Mouse (Mus musculus) heart, embryonic 14.5 days (tissue): ENCODE results near the gene Trex1. TPM values are rescaled to one million over a fixed set of nuclear protein-coding genes. Genes with fewer than 3 reads are reported as not detected.

Experiments used
- ATAC-seq: fragments of 200-750 bp; cut with Nextera tagmentation; 2 replicates; pipeline ENCODE4 v1.8.0; 2017; ENCODE audit warnings: low read depth, moderate TSS enrichment; ENCODE audit not compliant: insufficient number of reproducible peaks, insufficient read depth, low FRiP score
- H3K27ac ChIP-seq, 2 experiments: fragments of 200-500 bp in 1 of 2; fragments of 300-500 bp in 1 of 2; sonication (generic) in 1 of 2; replicated peaks in 1 of 2; 2 replicates each; pipeline ENCODE4 v1.5.1; 2012 to 2014; ENCODE audit warnings: low read depth in 2 of 2, low read length in 2 of 2, control low read depth in 1 of 2, mild to moderate bottlenecking in 1 of 2, mixed read lengths in 1 of 2; ENCODE audit not compliant: control insufficient read depth in 1 of 2, insufficient read depth in 1 of 2
- H3K27me3 ChIP-seq: fragments of 300-500 bp; sonication (generic); 2 replicates; pipeline ENCODE4 v1.6.1; 2014; ENCODE audit warnings: mild to moderate bottlenecking, low read length, control low read depth; ENCODE audit not compliant: control insufficient read depth, insufficient read depth
- H3K36me3 ChIP-seq: fragments of 300-500 bp; sonication (generic); 2 replicates; pipeline ENCODE4 v1.6.1; 2014; ENCODE audit warnings: mild to moderate bottlenecking, control low read depth, low read length, mixed read lengths; ENCODE audit not compliant: control insufficient read depth, insufficient read depth
- H3K4me1 ChIP-seq, 2 experiments: fragments of 200-500 bp in 1 of 2; fragments of 300-500 bp in 1 of 2; sonication (generic) in 1 of 2; 2 replicates each; pipeline ENCODE4 v1.6.1; 2012 to 2014; ENCODE audit warnings: low read length in 2 of 2, control low read depth in 1 of 2, mixed read lengths in 1 of 2; ENCODE audit not compliant: control insufficient read depth in 2 of 2, insufficient read depth in 2 of 2
- H3K4me2 ChIP-seq: fragments of 300-500 bp; sonication (generic); 2 replicates; pipeline ENCODE4 v1.6.1; 2014; ENCODE audit warnings: mild to moderate bottlenecking, low read length
- H3K4me3 ChIP-seq, 2 experiments: fragments of 200-500 bp in 1 of 2; fragments of 300-500 bp in 1 of 2; sonication (generic) in 1 of 2; 2 replicates each; pipeline ENCODE4 v1.5.1; 2012 to 2014; ENCODE audit warnings: low read length in 2 of 2, mild to moderate bottlenecking in 2 of 2, control low read depth in 1 of 2, low read depth in 1 of 2, moderate library complexity in 1 of 2; ENCODE audit not compliant: control insufficient read depth in 1 of 2, insufficient read depth in 1 of 2
- H3K9ac ChIP-seq: fragments of 300-500 bp; sonication (generic); 2 replicates; pipeline ENCODE4 v1.6.1; 2014; ENCODE audit warnings: mild to moderate bottlenecking, low read length
- H3K9me3 ChIP-seq: fragments of 300-500 bp; sonication (generic); 2 replicates; pipeline ENCODE4 v1.6.1; 2016; ENCODE audit warnings: low read length, control low read depth; ENCODE audit not compliant: control insufficient read depth
- WGBS: fragments of 180-500 bp; shearing (Covaris S2); extraction: QIAGEN DNeasy Blood & Tissue Kit; methylation state at CpG from one replicate; pipeline ENCODE4 v1.1.7; 2014; 5-methylcytosine and 5-hydroxymethylcytosine counted together
- polyA plus RNA-seq: library from polyadenylated mRNA; unstranded; fragments of >200 nt; fragmentation: Nextera tagmentation; extraction: Ambion mirVana; gene quantifications from 2 replicates; pipeline ENCODE4 v1.2.1, GENCODE M21; 2014

Gene Trex1
- polyA plus RNA-seq, 1 experiment from 2014 or later, result 8.1 TPM

- Histone ChIP-seq H3K4me3 (no peak overlapping the region), H3K4me1 (peaks cover 3 to 12% of the 10 kb centered on the region in 2 experiments; a peak in 3 of 4 replicates), H3K4me2 (no peak overlapping the region), H3K27me3 (no peaks in the 10 kb centered on the region), H3K27ac (no peak overlapping the region), H3K36me3 (peaks cover 79% of the 10 kb centered on the region), H3K9me3 (no peaks in the 10 kb centered on the region), H3K9ac (no peak overlapping the region)
- ATAC-seq, result no peak
- WGBS, result 94% methylated on average over 5 of the region's 5 CpGs
Observed at GRCm38 (mm10) chr9:109060898-109061295, 1.4 kb upstream of the Trex1 start.

GRCm38 (mm10) chr9:109060184-109060897, 807 bp upstream of the Trex1 start:
- WGBS, result 87% methylated on average over 16 of the region's 16 CpGs
- Histone ChIP-seq H3K4me3 (no peak overlapping the region), H3K27ac (0 out of 4 replicates have a peak overlapping the region, but pooled peaks of 1 of the 2 experiments have one; percentile 92), H3K36me3 (peaks cover 77% of the 10 kb centered on the region), H3K27me3 (no peaks in the 10 kb centered on the region), H3K9me3 (no peaks in the 10 kb centered on the region), H3K9ac (no peak overlapping the region), H3K4me2 (no peak overlapping the region), H3K4me1 (peaks cover 3 to 16% of the 10 kb centered on the region in 2 experiments; a peak in 3 of 4 replicates)
- no peak for ATAC-seq

GRCm38 (mm10) chr9:109058006-109058765, 1.3 kb downstream of the Trex1 start:
- Histone ChIP-seq H3K4me1 (peaks cover 11 to 24% of the 10 kb centered on the region in 2 experiments), H3K9me3 (no peaks in the 10 kb centered on the region), H3K27ac (peak overlapping the region in 1 of 2 experiments; percentile 92; a peak in 2 of 4 replicates), H3K36me3 (peaks cover 57% of the 10 kb centered on the region), H3K27me3 (no peaks in the 10 kb centered on the region), H3K4me2 (peak overlapping the region; percentile 76), H3K9ac (peak overlapping the region; percentile 77), H3K4me3 (no peak overlapping the region)
- ATAC-seq, result no peak
- WGBS, result 89% methylated on average over 19 of the region's 19 CpGs

- Histone ChIP-seq H3K4me3 (no peak overlapping the region), H3K4me1 (peaks cover 11 to 24% of the 10 kb centered on the region in 2 experiments), H3K27me3 (no peaks in the 10 kb centered on the region), H3K4me2 (no peak overlapping the region), H3K27ac (no peak overlapping the region), H3K9me3 (no peaks in the 10 kb centered on the region), H3K9ac (no peak overlapping the region), H3K36me3 (peaks cover 56% of the 10 kb centered on the region)
- no peak for ATAC-seq
- WGBS, result 86% methylated on average over 5 of the region's 5 CpGs
Observed at GRCm38 (mm10) chr9:109057543-109057942, 2.0 kb downstream of the Trex1 start.

GRCm38 (mm10) chr9:109056916-109057315, 2.6 kb downstream of the Trex1 start:
- peaks cover 11 to 24% of the 10 kb centered on the region in 2 experiments for H3K4me1 ChIP-seq

GRCm38 (mm10) chr9:109056081-109056690, 3.3 kb downstream of the Trex1 start:
- 89% methylated on average over 17 of the region's 17 CpGs for WGBS
- H3K4me2 ChIP-seq, result no peak overlapping the region
- no peak overlapping the region for H3K27ac ChIP-seq
- H3K4me1 ChIP-seq, result peaks cover 11 to 24% of the 10 kb centered on the region in 2 experiments
- ATAC-seq, result no peak
- no peak overlapping the region for H3K9ac ChIP-seq
- H3K4me3 ChIP-seq, result no peak overlapping the region
- H3K9me3 ChIP-seq, result no peaks in the 10 kb centered on the region
- no peaks in the 10 kb centered on the region for H3K27me3 ChIP-seq
- peaks cover 60% of the 10 kb centered on the region for H3K36me3 ChIP-seq

More at GRCm38 (mm10) chr9:109056916-109057315, 2.6 kb downstream of the Trex1 start:
- H3K36me3 ChIP-seq, result peaks cover 58% of the 10 kb centered on the region
- H3K9me3 ChIP-seq, result no peaks in the 10 kb centered on the region
- no peak for ATAC-seq
- 84% methylated on average over 4 of the region's 4 CpGs for WGBS
- H3K27me3 ChIP-seq, result no peaks in the 10 kb centered on the region
- H3K27ac ChIP-seq, result no peak overlapping the region
- H3K4me2 ChIP-seq, result no peak overlapping the region
- H3K4me3 ChIP-seq, result no peak overlapping the region
- no peak overlapping the region; the same call in 1 of the 2 replicates for H3K9ac ChIP-seq

GRCm38 (mm10) chr9:109055271-109056030, 4.1 kb downstream of the Trex1 start:
- H3K36me3 ChIP-seq, result peaks cover 59% of the 10 kb centered on the region

More at GRCm38 (mm10) chr9:109055271-109056030, 4.1 kb downstream of the Trex1 start:
- H3K27ac ChIP-seq, result peak overlapping the region; percentile 45 to 75
- no peaks in the 10 kb centered on the region for H3K9me3 ChIP-seq
- H3K9ac ChIP-seq, result peak overlapping the region; percentile 57
- ATAC-seq, result no peak
- no peaks in the 10 kb centered on the region for H3K27me3 ChIP-seq
- peaks cover 11 to 24% of the 10 kb centered on the region in 2 experiments for H3K4me1 ChIP-seq
- 88% methylated on average over 12 of the region's 12 CpGs for WGBS
- peak overlapping the region; percentile 61 for H3K4me2 ChIP-seq
- peak overlapping the region; percentile 26 to 33 for H3K4me3 ChIP-seq
